Mouse (Mus musculus) inflammation-experienced regulatory T-cells, adult 16 weeks (primary cell): ENCODE data around the gene Zfp747. TPM values are rescaled to one million over a fixed set of nuclear protein-coding genes. Genes with fewer than 3 reads are reported as not detected.

Experiments
- polyA plus RNA-seq: library from polyadenylated mRNA; unstranded; fragments of 100-300 nt; shearing (Covaris generic); gene quantifications from one replicate; pipeline ENCODE4 v1.2.1, GENCODE M21; 2017

Zfp747 gene
- polyA plus RNA-seq = 20.8 TPM

DNA sequence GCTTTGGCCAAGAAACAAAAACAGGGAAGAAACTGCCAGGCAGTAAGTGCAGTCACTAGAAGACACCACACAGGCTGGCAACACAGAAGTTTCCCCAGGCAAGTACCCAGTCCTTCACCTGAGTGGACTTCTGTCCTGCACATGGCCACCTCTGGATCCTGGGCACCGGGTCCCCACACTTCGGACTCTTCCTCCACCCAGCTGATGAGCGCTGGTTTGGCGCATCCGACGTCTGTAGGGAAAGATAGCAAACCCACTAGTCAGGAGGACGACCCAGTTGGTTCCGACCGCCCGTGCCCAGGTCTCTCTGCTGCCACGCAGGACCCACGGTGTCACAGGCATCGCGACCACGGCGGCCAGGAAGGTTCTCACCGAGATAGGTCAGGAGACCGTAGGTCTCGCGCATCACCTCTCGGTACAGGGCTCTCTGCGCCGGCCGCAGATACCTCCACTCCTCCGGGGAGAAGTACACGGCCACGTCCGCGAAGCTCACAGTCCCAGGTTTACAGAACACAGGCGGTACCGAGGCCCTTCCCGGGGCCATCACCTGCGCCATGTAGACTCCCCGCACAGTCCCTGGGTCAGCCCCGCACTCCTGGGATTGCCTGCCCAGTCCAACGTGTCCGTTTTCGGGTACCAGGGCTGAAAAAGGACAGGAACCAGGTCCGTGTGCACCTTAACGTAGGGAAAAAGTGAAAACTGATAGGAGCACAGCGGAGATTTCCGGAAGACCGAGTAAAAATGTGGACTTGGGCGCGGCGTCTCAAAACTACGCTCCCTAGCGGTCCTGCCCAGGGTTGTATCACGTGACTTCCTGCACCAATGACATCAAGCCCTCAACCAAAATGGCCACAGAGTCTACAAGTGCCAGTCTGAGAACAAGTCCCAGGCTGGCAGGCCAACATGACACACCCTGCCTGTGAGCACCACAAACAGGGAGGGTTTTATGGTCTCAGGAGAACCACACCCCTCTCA lies at the start of gene Zfp747:
Gene Zfp747 (minus strand): TSS at position 780 of the 975 bp plus-strand sequence.

DNA sequence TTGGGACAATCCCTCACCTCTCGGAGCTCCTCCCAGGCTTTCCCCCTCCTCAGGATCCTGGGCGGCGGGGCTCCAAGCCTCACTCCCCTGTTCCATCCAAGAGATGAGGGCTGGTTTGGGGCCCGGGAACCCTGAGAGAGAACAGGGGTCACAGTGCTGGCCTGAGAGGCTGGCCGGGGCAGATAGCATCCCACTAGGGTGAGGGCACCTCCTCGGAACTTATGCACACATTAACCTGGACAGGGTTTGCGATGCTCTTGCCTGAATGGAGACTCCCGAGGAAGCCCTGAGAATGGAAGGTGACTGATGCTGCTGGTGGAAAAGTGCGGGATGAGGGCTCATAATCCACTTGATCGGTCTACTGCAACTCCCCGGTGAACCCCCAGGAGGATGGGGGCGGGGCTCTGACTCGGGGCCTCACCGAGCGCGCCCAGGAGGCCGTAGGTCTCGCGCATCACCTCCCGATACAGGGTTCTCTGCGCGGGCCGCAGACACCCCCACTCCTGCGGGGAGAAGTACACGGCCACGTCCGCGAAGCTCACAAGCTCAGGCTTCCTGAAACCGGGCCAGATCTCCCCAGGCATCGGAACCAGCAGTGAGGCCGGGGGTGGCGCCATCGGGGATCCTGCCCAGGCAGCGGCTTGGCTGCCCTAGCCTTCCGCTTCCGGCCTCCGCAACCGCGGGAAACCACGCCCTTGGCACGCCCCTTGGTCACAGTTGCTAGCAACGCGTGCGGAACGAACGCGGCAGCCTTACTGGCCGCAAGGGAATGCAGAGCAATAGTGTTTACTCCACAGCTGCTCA lies 45.7 kb upstream of the Zfp747 start, which contains the start of gene Zfp688:
Gene Zfp688 (minus strand): TSS at position 681 of the 804 bp plus-strand sequence.

DNA sequence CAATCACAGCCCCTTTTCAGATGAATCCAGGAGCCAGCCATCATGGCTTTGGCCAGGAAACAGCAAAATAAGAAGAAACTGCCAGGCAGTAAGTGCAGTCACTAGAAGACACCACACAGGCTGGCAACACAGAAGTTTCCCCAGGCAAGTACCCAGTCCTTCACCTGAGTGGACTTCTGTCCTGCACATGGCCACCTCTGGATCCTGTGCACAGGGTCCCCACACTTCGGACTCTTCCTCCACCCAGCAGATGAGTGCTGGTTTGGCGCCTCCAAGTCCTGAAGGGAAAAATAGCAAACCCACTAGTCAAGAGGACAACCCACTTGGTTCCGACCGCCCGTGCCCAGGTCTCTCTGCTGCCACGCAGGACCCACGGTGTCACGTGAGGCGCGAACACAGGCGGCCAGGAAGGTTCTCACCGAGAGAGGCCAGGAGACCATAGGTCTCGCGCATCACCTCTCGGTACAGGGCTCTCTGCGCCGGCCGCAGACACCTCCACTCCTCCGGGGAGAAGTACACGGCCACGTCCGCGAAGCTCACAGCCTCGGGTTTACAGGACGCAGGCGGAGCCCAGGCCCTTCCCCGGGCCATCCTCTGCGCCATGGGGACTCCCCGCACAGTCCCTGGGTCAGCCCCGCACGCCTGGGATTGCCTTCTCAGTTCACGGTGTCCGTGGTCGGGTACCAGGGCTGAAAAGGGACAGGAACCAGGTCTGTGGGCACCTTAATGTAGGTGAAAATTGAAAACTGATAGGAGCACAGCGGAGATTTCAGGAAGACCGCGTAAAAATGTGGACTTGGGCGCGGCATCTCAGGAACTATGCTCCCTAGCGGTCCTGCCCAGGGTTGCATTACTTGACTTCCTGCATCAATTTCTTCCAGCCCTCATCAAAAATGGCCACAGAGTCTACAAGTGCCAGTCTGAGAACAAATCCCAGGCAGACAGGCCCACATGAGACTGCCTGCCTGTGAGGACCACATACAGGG lies 30.4 kb upstream of the Zfp747 start, which contains the start of gene Zfp764:
Gene Zfp764 (minus strand): TSS at position 821 of the 986 bp plus-strand sequence.

DNA sequence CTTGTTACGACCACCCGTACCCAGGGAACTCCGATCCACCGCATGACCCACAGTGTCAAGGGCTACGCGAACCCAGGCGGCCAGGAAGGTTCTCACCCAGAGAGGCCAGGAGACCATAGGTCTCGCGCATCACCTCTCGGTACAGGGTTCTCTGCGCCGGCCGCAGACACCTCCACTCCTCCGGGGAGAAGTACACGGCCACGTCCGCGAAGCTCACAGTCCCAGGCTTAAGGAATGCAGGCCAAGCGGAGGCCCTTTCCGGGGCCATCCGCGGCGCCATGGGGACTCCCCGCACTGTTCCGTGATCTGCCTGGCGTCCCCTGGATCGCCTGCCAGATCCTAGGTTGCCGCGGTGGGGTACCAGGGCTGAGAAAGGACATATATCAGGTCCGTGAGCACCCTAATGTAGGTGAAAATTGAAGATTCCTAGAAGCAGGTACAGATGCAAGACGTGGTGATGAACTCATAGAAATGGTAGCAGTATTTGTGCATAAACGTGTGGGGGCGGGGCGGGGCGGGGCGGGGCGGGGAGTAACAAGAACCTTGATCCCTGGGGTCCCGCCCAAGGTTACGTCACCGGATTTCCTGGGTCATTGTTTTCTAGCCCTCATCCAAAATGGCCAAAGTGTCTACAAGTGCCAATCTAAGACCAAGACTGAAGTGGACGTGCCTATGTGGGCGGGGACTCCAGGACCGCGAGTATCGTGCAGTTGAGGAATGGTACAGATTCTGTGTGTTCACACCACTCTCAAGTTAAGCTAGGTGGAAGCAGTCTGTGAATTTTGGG lies 17.5 kb upstream of the Zfp747 start, which contains the start of gene E430018J23Rik:
Gene E430018J23Rik (minus strand): TSS at position 473 of the 787 bp plus-strand sequence.

DNA sequence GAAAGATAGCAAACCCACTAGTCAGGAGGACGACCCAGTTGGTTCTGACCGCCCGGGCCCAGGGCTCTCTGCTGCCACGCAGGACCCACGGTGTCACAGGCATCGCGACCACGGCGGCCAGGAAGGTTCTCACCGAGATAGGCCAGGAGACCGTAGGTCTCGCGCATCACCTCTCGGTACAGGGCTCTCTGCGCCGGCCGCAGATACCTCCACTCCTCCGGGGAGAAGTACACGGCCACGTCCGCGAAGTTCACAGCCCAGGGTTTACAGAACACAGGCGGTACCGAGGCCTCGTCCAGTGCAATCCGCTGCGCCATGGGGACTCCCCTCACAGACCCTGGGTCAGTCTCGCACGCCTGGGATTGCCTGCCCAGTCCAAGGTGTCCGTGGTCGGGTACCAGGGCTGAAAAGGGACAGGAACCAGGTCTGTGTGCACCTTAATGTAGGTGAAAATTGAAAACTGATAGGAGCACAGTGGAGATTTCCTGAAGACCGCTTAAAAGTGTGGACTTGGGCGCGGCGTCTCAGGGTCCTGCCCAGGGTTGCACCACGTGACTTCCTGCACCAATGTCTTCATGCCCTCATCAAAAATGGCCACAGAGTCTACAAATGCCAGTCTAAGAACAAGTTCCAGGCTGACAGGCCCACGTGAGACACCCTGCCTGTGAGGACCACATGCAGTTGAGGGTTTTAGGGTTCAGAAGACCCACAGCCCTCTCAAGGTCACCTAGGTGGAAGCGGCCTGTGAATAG lies 11.0 kb upstream of the Zfp747 start, which contains the start of gene 9130019O22Rik:
Gene 9130019O22Rik (minus strand): TSS at position 526 of the 752 bp plus-strand sequence.

DNA sequence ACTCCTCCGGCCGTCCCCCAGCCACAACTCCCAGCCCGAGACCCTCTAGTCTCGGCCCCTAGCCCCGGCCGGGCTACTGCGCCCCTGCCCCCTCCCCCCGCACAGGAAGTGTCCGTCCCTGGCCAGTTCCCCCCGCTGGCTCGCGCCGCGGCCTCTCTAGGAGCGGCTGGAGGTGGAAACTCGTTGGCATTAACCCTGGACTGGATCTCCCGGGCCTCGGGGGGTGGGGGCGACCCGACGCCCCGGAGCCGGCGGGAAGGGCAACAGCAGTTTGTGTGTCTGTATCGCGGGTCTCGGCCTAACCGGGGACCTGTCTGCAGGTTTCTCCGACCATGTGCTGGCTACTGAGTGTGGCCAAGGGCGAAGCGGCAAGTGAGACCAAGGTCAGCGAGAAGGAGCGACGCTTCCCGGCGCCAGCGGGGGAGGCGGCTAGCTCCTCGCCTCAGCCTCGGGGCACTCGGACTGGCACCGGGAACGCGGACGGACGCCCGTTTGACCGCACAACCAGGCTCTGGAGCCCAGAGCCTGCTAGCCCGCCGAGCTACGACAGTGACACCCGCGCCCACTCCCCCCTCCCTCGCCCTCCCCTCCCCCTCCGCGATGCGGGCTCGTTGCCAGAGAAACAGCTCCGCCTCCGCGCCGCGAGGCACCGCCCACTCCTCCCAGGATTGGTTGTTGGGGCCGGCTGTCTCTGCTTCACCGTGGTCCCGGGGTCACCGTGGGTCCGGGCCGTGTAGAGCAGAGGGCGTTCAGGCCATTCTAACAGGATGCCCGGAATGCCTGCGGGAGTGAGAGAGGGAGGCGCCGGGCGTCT lies 30.1 kb downstream of the Zfp747 start, which contains the start of gene Zfp768:
Gene Zfp768 (minus strand): TSS at position 78 of the 814 bp plus-strand sequence.

Other genes with a start within 250 kb of the Zfp747 start
- 78.6 TPM for gene Spn, start 238.2 kb downstream of the Zfp747 start, polyA plus RNA-seq
- gene Cd2bp2, start 180.0 kb downstream of the Zfp747 start, polyA plus RNA-seq = 89.7 TPM
- gene Tbc1d10b, start 167.6 kb downstream of the Zfp747 start, polyA plus RNA-seq = 11.7 TPM
- gene Mylpf, start 167.2 kb downstream of the Zfp747 start, polyA plus RNA-seq = 18.9 TPM
- gene Zfp553, start 143.0 kb downstream of the Zfp747 start, polyA plus RNA-seq = 26.7 TPM
- gene Sept1, start 142.9 kb downstream of the Zfp747 start, polyA plus RNA-seq = 480 TPM
- 1.8 TPM for gene Zfp771, start 131.8 kb downstream of the Zfp747 start, polyA plus RNA-seq
- 36.1 TPM for gene Dctpp1, start 115.3 kb downstream of the Zfp747 start, polyA plus RNA-seq
- gene Sephs2, start 102.0 kb downstream of the Zfp747 start, polyA plus RNA-seq = 31.6 TPM
- 462 TPM for gene Itgal, start 79.8 kb downstream of the Zfp747 start, polyA plus RNA-seq
- 0.49 TPM for gene Zfp768, start 30.5 kb downstream of the Zfp747 start, polyA plus RNA-seq
- 9.6 TPM for gene 9130019O22Rik, start 11.1 kb upstream of the Zfp747 start, polyA plus RNA-seq
- 7.4 TPM for gene E430018J23Rik, start 17.6 kb upstream of the Zfp747 start, polyA plus RNA-seq
- gene Zfp764, start 30.8 kb upstream of the Zfp747 start, polyA plus RNA-seq = 15.9 TPM
- 52.8 TPM for gene Zfp688, start 46.0 kb upstream of the Zfp747 start, polyA plus RNA-seq
- 10.1 TPM for gene Zfp689, start 73.1 kb upstream of the Zfp747 start, polyA plus RNA-seq
- 156 TPM for gene Prr14, start 83.6 kb upstream of the Zfp747 start, polyA plus RNA-seq
- gene Fbrs, start 103.1 kb upstream of the Zfp747 start, polyA plus RNA-seq = 9.0 TPM
- 85.5 TPM for gene Srcap, start 135.9 kb upstream of the Zfp747 start, polyA plus RNA-seq
- gene Gm42715, start 143.5 kb upstream of the Zfp747 start, polyA plus RNA-seq = 9.0 TPM
- 12.7 TPM for gene Tmem265, start 185.3 kb upstream of the Zfp747 start, polyA plus RNA-seq
- gene Phkg2, start 197.3 kb upstream of the Zfp747 start, polyA plus RNA-seq = 100 TPM
- 0.95 TPM for gene Ccdc189, start 212.5 kb upstream of the Zfp747 start, polyA plus RNA-seq
- 171 TPM for gene Rnf40, start 212.7 kb upstream of the Zfp747 start, polyA plus RNA-seq
- gene Zfp629, start 239.7 kb upstream of the Zfp747 start, polyA plus RNA-seq = 1.1 TPM